Mouse (Mus musculus) brain, embryonic 14.5 days (tissue): ENCODE results near the gene 1700012B09Rik. TPM values are rescaled to one million over a fixed set of nuclear protein-coding genes. Genes with fewer than 3 reads are reported as not detected.

ENCODE experiments used
- DNase-seq: peaks from one replicate; pipeline ENCODE4 v3.0.0-alpha.2; 2011; ENCODE audit warnings: low read depth
- CTCF ChIP-seq: fragments of 200-500 bp; IDR thresholded peaks from 2 replicates; pipeline ENCODE4 v1.5.1; 2012; ENCODE audit warnings: inconsistent platforms, mild to moderate bottlenecking, moderate library complexity, borderline replicate concordance; ENCODE audit not compliant: insufficient read depth, insufficient read length; ENCODE audit errors: extremely low read depth
- POLR2A ChIP-seq: fragments of 200-500 bp; IDR thresholded peaks from 2 replicates; pipeline ENCODE4 v1.6.1; 2012; ENCODE audit warnings: mild to moderate bottlenecking, inconsistent platforms, borderline replicate concordance; ENCODE audit not compliant: poor library complexity, insufficient read depth, insufficient read length, severe bottlenecking; ENCODE audit errors: extremely low read depth
- polyA plus RNA-seq: library from polyadenylated mRNA; depleted of rRNA; stranded (reverse); fragments of >200 nt; gene quantifications from 2 replicates; pipeline ENCODE4 v1.2.3, GENCODE M21; 2012; rRNA removed

Gene 1700012B09Rik
- 0.61 and 1.3 TPM in 2 replicates for polyA plus RNA-seq

- DNase-seq = peak; percentile 42
- no peak for TF ChIP-seq CTCF
- TF ChIP-seq POLR2A = no peak
These were observed at the start of gene 1700012B09Rik for GRCm38 (mm10) chr9:14770803-14771471. Gene 1700012B09Rik (minus strand): TSS chr9:14771030.

- DNase-seq = no peak
- no peak for TF ChIP-seq CTCF
- no peak for TF ChIP-seq POLR2A
These were observed 39.3 kb upstream of the 1700012B09Rik start for GRCm38 (mm10) chr9:14810111-14810510.

GRCm38 (mm10) chr9:14806786-14807185, 36.0 kb upstream of the 1700012B09Rik start:
- TF ChIP-seq CTCF (no peak), POLR2A (no peak)
- DNase-seq = no peak

GRCm38 (mm10) chr9:14805714-14806113, 34.9 kb upstream of the 1700012B09Rik start:
- no peak for TF ChIP-seq CTCF

GRCm38 (mm10) chr9:14787356-14787755, 16.5 kb upstream of the 1700012B09Rik start:
- TF ChIP-seq POLR2A = no peak
- no peak for TF ChIP-seq CTCF

More at GRCm38 (mm10) chr9:14805714-14806113, 34.9 kb upstream of the 1700012B09Rik start:
- DNase-seq = no peak

GRCm38 (mm10) chr9:14784039-14785002, 13.5 kb upstream of the 1700012B09Rik start, which contains the start of the genes Mre11a and Ankrd49:
Gene Mre11a (plus strand): TSS chr9:14784654.
Gene Ankrd49 (minus strand): TSS chr9:14784856.
- peak; percentile 99 for DNase-seq
- TF ChIP-seq POLR2A (peak; percentile 51; the same call in 1 of the 2 replicates), CTCF (no peak)

More at GRCm38 (mm10) chr9:14787356-14787755, 16.5 kb upstream of the 1700012B09Rik start:
- no peak for DNase-seq

- TF ChIP-seq CTCF (no peak), POLR2A (no peak)
- no peak for DNase-seq
These were observed 7.5 kb upstream of the 1700012B09Rik start for GRCm38 (mm10) chr9:14778341-14778740.

- no peak for TF ChIP-seq POLR2A
- TF ChIP-seq CTCF = peak; percentile 16; the same call in 1 of the 2 replicates
- DNase-seq = peak; percentile 22
These were observed 3.0 kb upstream of the 1700012B09Rik start for GRCm38 (mm10) chr9:14773813-14774212.

GRCm38 (mm10) chr9:14772074-14772473, 1.2 kb upstream of the 1700012B09Rik start:
- TF ChIP-seq CTCF = no peak
- TF ChIP-seq POLR2A = no peak
- no peak for DNase-seq

- TF ChIP-seq CTCF (no peak), POLR2A (no peak)
- DNase-seq = peak; percentile 43
These were observed 1.0 kb downstream of the 1700012B09Rik start for GRCm38 (mm10) chr9:14769811-14770210.

GRCm38 (mm10) chr9:14764765-14765164, 6.1 kb downstream of the 1700012B09Rik start:
- DNase-seq = peak; percentile 56
- TF ChIP-seq CTCF (peak; percentile 68; the same call in 1 of the 2 replicates), POLR2A (no peak)

- TF ChIP-seq POLR2A = no peak
- DNase-seq = no peak
These were observed 11.6 kb downstream of the 1700012B09Rik start for GRCm38 (mm10) chr9:14759261-14759660.
